Mouse (Mus musculus): ENCODE measurements around the gene Ddost.
A peak's percentile ranks its signal among the peaks of the same experiment; 100 is the strongest.

DNA sequence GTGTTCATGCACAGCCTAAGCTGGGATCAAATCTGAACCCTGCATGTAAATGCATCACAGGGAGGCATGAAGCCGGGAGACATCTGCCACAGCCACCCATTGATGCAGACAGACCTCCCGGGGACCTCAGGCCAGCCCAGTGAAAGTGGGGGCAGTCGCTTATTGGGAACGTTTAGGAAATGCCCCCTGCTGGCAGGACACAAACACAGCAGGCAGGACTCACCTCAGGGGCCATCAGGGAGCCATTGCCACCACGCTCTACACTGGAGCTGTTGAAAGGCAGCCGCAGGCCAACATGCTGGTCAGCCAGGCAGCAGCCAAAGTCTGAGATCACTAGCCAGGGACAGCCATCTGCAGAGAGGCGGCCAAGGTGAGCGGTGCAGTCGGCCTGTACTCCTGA lies 11.3 kb downstream of the Ddost start:
- TF ChIP-seq CTCF (IDR thresholded peaks at IDR 0.05; ENCODE audit: low read depth, low read length) = peak; percentile 45
- no peak for TF ChIP-seq GATA1 (IDR thresholded peaks at IDR 0.05; ENCODE audit: borderline replicate concordance, low read length)
